ENCODE assay signal across 25 mouse cellular contexts in genomic region chr7:57366013-57366390, GRCm38 (mm10). TPM values are rescaled to one million over a fixed set of nuclear protein-coding genes. Genes with fewer than 3 reads are reported as not detected.
DNase-seq lines count a peak whose midpoint lies in the region; ATAC-seq and TF ChIP-seq lines count a peak whose summit lies in the region.
"Had no signal": no experiment of that assay in that cellular context is flagged by ENCODE, and none has a peak within 500 bp of the region (broad histone marks: within the 10 kb centered on the region; RNA-seq: fewer than 3 reads in every experiment).

No protein-coding gene starts in this region.

- no peaks in the 10 kb centered on the region for H3K4me1 ChIP-seq in forebrain, embryonic 13.5 days
- no peaks in the 10 kb centered on the region for H3K4me1 ChIP-seq in forebrain, embryonic 11.5 days (replicated peaks; ENCODE audit: control insufficient read depth, insufficient read depth, low read length)
- H3K4me1 ChIP-seq in forebrain, postnatal 0 days (ENCODE audit: insufficient read depth) = no peaks in the 10 kb centered on the region
- H3K4me1 ChIP-seq: heart, embryonic 12.5 days; heart, embryonic 15.5 days had no signal

- no peaks in the 10 kb centered on the region for H3K27me3 ChIP-seq in forebrain, embryonic 13.5 days
- no peaks in the 10 kb centered on the region for H3K27me3 ChIP-seq in forebrain, embryonic 11.5 days (ENCODE audit: control insufficient read depth, insufficient read depth, low read length)
- H3K27me3 ChIP-seq in forebrain, postnatal 0 days (ENCODE audit: insufficient read depth, low read length) = no peaks in the 10 kb centered on the region
- H3K27me3 ChIP-seq: heart, embryonic 12.5 days; heart, embryonic 15.5 days had no signal

- no peak for DNase-seq in forebrain, embryonic 11.5 days (ENCODE audit: low spot score)
- no peak for DNase-seq in frontal cortex, postnatal 25 days (ENCODE audit: low spot score in 2 of 2)
- peak; percentile 41 for DNase-seq in forebrain, postnatal 0 days
- no peak for DNase-seq in spleen, postnatal 36 days (ENCODE audit: low spot score in 2 of 2)
- DNase-seq: adrenal gland, adult 8-10 months; adrenal gland, postnatal 25 days; cerebellum, adult 11-12 months; cerebellum, adult 8-10 months; cerebellum, postnatal 14 days; gastrocnemius, adult 2 months; gastrocnemius, postnatal 14 days; heart, adult 18-20 months; heart, postnatal 10 days; heart, postnatal 36 days; kidney, adult 18-20 months; kidney, adult 9 months had no signal

- peak overlapping the region; percentile 6; the same call in 1 of the 2 replicates for H3K27ac ChIP-seq in forebrain, embryonic 13.5 days
- no peak overlapping the region for H3K27ac ChIP-seq in forebrain, embryonic 11.5 days (ENCODE audit: low read depth, low read length)
- H3K27ac ChIP-seq in forebrain, postnatal 0 days (ENCODE audit: low read depth, low read length) = peak overlapping the region; percentile 62; the same call in 1 of the 2 replicates
- H3K27ac ChIP-seq: gastrocnemius, adult 2 months; heart, embryonic 15.5 days; hindbrain, embryonic 14.5 days; hindbrain, postnatal 0 days had no signal

- no peak overlapping the region for H3K4me2 ChIP-seq in forebrain, embryonic 13.5 days
- no peak overlapping the region for H3K4me2 ChIP-seq in forebrain, embryonic 11.5 days (ENCODE audit: low read depth, low read length, severe bottlenecking)
- H3K4me2 ChIP-seq in forebrain, postnatal 0 days (ENCODE audit: low read depth) = no peak overlapping the region
- H3K4me2 ChIP-seq: heart, embryonic 12.5 days; heart, embryonic 15.5 days; hindbrain, embryonic 14.5 days had no signal

- ATAC-seq in forebrain, embryonic 13.5 days = peak; percentile 90
- ATAC-seq in forebrain, embryonic 11.5 days (replicated peaks; ENCODE audit: low FRiP score) = no peak
- peak; percentile 78; the same call in 1 of the 2 replicates for ATAC-seq in frontal cortex, adult (ENCODE audit: low TSS enrichment)
- peak; percentile 87 for ATAC-seq in forebrain, postnatal 0 days
- ATAC-seq: activated CD4-positive, CD25-positive, alpha-beta regulatory T cell, adult 4 months; hindbrain, postnatal 0 days; inflammation-experienced regulatory T-cells, adult 6 months; intestine, embryonic 16.5 days had no signal

- H3K36me3 ChIP-seq in forebrain, embryonic 13.5 days (ENCODE audit: poor library complexity, severe bottlenecking) = no peaks in the 10 kb centered on the region
- no peaks in the 10 kb centered on the region for H3K36me3 ChIP-seq in forebrain, embryonic 11.5 days (ENCODE audit: control insufficient read depth, insufficient read depth, low read length)
- H3K36me3 ChIP-seq in forebrain, postnatal 0 days (ENCODE audit: insufficient read depth) = no peaks in the 10 kb centered on the region
- H3K36me3 ChIP-seq: heart, embryonic 12.5 days; heart, embryonic 15.5 days had no signal

- TF ChIP-seq CTCF in forebrain, postnatal 0 days (IDR thresholded peaks at IDR 0.05; ENCODE audit: low read depth) = no peak

- no peak overlapping the region for H3K9ac ChIP-seq in forebrain, embryonic 13.5 days
- no peak overlapping the region for H3K9ac ChIP-seq in forebrain, embryonic 11.5 days (ENCODE audit: low read length)
- no peak overlapping the region for H3K9ac ChIP-seq in forebrain, postnatal 0 days
- H3K9ac ChIP-seq: heart, embryonic 12.5 days; heart, embryonic 15.5 days; hindbrain, embryonic 14.5 days had no signal

- 76% methylated on average over 5 of the region's 5 CpGs for WGBS in forebrain, embryonic 13.5 days
- WGBS in forebrain, embryonic 11.5 days = 89% methylated on average over 5 of the region's 5 CpGs
- WGBS in forebrain, postnatal 0 days = 32% methylated on average over 5 of the region's 5 CpGs

- H3K4me3 ChIP-seq in forebrain, embryonic 13.5 days = no peak overlapping the region
- no peak overlapping the region for H3K4me3 ChIP-seq in forebrain, embryonic 11.5 days (ENCODE audit: low read depth, low read length)
- H3K4me3 ChIP-seq in forebrain, postnatal 0 days (ENCODE audit: low read depth, low read length) = no peak overlapping the region
- H3K4me3 ChIP-seq: gastrocnemius, adult 2 months; heart, embryonic 12.5 days; heart, embryonic 15.5 days had no signal

- no peaks in the 10 kb centered on the region for H3K9me3 ChIP-seq in forebrain, embryonic 13.5 days (replicated peaks)
- H3K9me3 ChIP-seq in forebrain, embryonic 11.5 days (ENCODE audit: control insufficient read depth, low read length) = no peaks in the 10 kb centered on the region
- H3K9me3 ChIP-seq in forebrain, postnatal 0 days (ENCODE audit: low read length) = no peaks in the 10 kb centered on the region
- H3K9me3 ChIP-seq: heart, embryonic 12.5 days; heart, embryonic 15.5 days had no signal

RNA-seq across cellular contexts. Expression of gene Gabrg3, which starts 21.0 kb away (rescaled TPM):
- 1.3 and 1.7 TPM in 2 replicates for polyA plus RNA-seq in forebrain, embryonic 13.5 days (2015; fragmentation: Nextera tagmentation; extraction: Ambion mirVana)
- 0.23 and 0.63 TPM in 2 replicates for polyA plus RNA-seq in forebrain, embryonic 11.5 days (2014; fragmentation: Nextera tagmentation; extraction: Ambion mirVana)
- 11.6 and 21.6 TPM in 2 replicates for total RNA-seq in forebrain, postnatal 0 days (2014; rRNA removed)
- 7.6 and 9.6 TPM in 2 replicates for polyA plus RNA-seq in forebrain, postnatal 0 days (2015; fragmentation: Nextera tagmentation; extraction: Ambion mirVana)
- total RNA-seq: gastrocnemius, adult 2 months had no signal
- polyA plus RNA-seq: inflammation-experienced regulatory T-cells, adult 6 months had no signal

RNA-seq across cellular contexts. Expression of gene Gabrb3, which starts 53.5 kb away (rescaled TPM):
- 16.1 and 18.7 TPM in 2 replicates for polyA plus RNA-seq in forebrain, embryonic 13.5 days (2015; fragmentation: Nextera tagmentation; extraction: Ambion mirVana)
- 6.5 and 8.5 TPM in 2 replicates for polyA plus RNA-seq in forebrain, embryonic 11.5 days (2014; fragmentation: Nextera tagmentation; extraction: Ambion mirVana)
- 159 and 198 TPM in 2 replicates for total RNA-seq in forebrain, postnatal 0 days (2014; rRNA removed)
- polyA plus RNA-seq in forebrain, postnatal 0 days (2015; fragmentation: Nextera tagmentation; extraction: Ambion mirVana) = 35.2 and 51.2 TPM in 2 replicates
- polyA plus RNA-seq: inflammation-experienced regulatory T-cells, adult 6 months had no signal
